Mouse (Mus musculus) midbrain, embryonic 12.5 days (tissue): ENCODE results near the gene Pawr. TPM values are rescaled to one million over a fixed set of nuclear protein-coding genes. Genes with fewer than 3 reads are reported as not detected.

Experiments
- ATAC-seq: fragments of 200-750 bp; cut with Nextera tagmentation; 2 replicates; pipeline ENCODE4 v1.8.0; 2017; ENCODE audit warnings: low read depth, moderate TSS enrichment, moderate library complexity; ENCODE audit not compliant: low FRiP score
- H3K27ac ChIP-seq: fragments of 300-500 bp; sonication (generic); replicated peaks from 2 replicates; pipeline ENCODE4 v1.5.1; 2016; ENCODE audit warnings: mild to moderate bottlenecking
- H3K27me3 ChIP-seq: fragments of 300-500 bp; sonication (generic); 2 replicates; pipeline ENCODE4 v1.6.1; 2016; ENCODE audit warnings: mild to moderate bottlenecking
- H3K36me3 ChIP-seq: fragments of 300-500 bp; sonication (generic); 2 replicates; pipeline ENCODE4 v1.6.1; 2016
- H3K4me1 ChIP-seq: fragments of 300-500 bp; sonication (generic); 2 replicates; pipeline ENCODE4 v1.6.1; 2016
- H3K4me2 ChIP-seq: fragments of 300-500 bp; sonication (generic); replicated peaks from 2 replicates; pipeline ENCODE4 v1.6.1; 2016; ENCODE audit warnings: mild to moderate bottlenecking, moderate library complexity
- H3K4me3 ChIP-seq: fragments of 300-500 bp; sonication (generic); 2 replicates; pipeline ENCODE4 v1.5.1; 2016; ENCODE audit warnings: mild to moderate bottlenecking
- H3K9ac ChIP-seq: fragments of 300-500 bp; sonication (generic); replicated peaks from 2 replicates; pipeline ENCODE4 v1.6.1; 2016; ENCODE audit warnings: mild to moderate bottlenecking, moderate library complexity
- H3K9me3 ChIP-seq: fragments of 300-500 bp; sonication (generic); 2 replicates; pipeline ENCODE4 v1.6.1; 2016; ENCODE audit warnings: mild to moderate bottlenecking
- WGBS: fragments of 180-500 bp; shearing (Covaris S2); methylation state at CpG from one replicate; pipeline ENCODE4 v1.1.7; 2016; 5-methylcytosine and 5-hydroxymethylcytosine counted together
- polyA plus RNA-seq: library from polyadenylated mRNA; unstranded; fragments of >200 nt; fragmentation: Nextera tagmentation; extraction: Ambion mirVana; gene quantifications from 2 replicates; pipeline ENCODE4 v1.2.1, GENCODE M21; 2016

The Pawr gene
- polyA plus RNA-seq, 1 experiment from 2014 or later: 10.9 TPM

GRCm38 (mm10) chr10:108293620-108294195 is 38.2 kb upstream of the Pawr start:
- Histone ChIP-seq H3K4me3 (no peak overlapping the region), H3K27ac (no peak overlapping the region), H3K4me1 (no peaks in the 10 kb centered on the region), H3K27me3 (no peaks in the 10 kb centered on the region), H3K9ac (no peak overlapping the region), H3K36me3 (no peaks in the 10 kb centered on the region), H3K9me3 (no peaks in the 10 kb centered on the region), H3K4me2 (no peak overlapping the region)
- ATAC-seq: no peak
- WGBS: 94% methylated on average over 16 of the region's 16 CpGs

DNA sequence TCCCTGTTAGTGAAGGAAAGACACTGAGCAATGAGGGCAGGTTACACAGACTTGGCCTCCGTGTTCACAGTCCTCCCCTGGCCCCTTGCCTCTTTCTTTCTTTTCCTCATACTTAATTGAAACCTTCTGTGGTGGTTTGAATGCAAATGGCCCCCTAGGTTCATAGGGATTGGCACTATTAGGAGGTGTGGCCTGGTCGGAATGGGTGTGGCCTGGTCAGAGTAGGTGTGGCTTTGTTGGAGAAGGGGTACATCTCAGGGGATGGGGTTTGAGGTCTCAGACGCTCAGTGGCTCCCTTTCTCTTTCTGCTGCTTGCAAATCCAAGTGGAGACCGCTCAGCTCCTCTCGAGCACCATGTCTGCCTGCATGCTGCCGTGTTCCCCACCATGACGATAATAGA is 37.2 kb upstream of the Pawr start:
- H3K27me3 ChIP-seq: no peaks in the 10 kb centered on the region
- H3K4me2 ChIP-seq: no peak overlapping the region
- 88% methylated on average over 7 of the region's 7 CpGs for WGBS
- no peaks in the 10 kb centered on the region for H3K9me3 ChIP-seq
- H3K4me1 ChIP-seq: no peaks in the 10 kb centered on the region
- no peaks in the 10 kb centered on the region for H3K36me3 ChIP-seq
- no peak overlapping the region for H3K9ac ChIP-seq
- no peak overlapping the region for H3K4me3 ChIP-seq
- no peak for ATAC-seq
- no peak overlapping the region for H3K27ac ChIP-seq

GRCm38 (mm10) chr10:108296446-108296845 is 35.5 kb upstream of the Pawr start:
- no peak for ATAC-seq
- Histone ChIP-seq H3K27me3 (no peaks in the 10 kb centered on the region), H3K36me3 (no peaks in the 10 kb centered on the region), H3K4me3 (no peak overlapping the region), H3K9ac (no peak overlapping the region), H3K9me3 (no peaks in the 10 kb centered on the region), H3K4me2 (no peak overlapping the region), H3K4me1 (0 out of 2 replicates have a peak, but pooled peaks cover 2% of the 10 kb centered on the region), H3K27ac (no peak overlapping the region)
- WGBS: 93% methylated on average over 7 of the region's 7 CpGs

GRCm38 (mm10) chr10:108298261-108298660 is 33.7 kb upstream of the Pawr start:
- Histone ChIP-seq H3K4me3 (no peak overlapping the region), H3K36me3 (no peaks in the 10 kb centered on the region), H3K4me1 (0 out of 2 replicates have a peak, but pooled peaks cover 2% of the 10 kb centered on the region), H3K9me3 (no peaks in the 10 kb centered on the region), H3K27me3 (no peaks in the 10 kb centered on the region), H3K27ac (no peak overlapping the region), H3K4me2 (no peak overlapping the region), H3K9ac (no peak overlapping the region)
- 95% methylated on average over 13 of the region's 13 CpGs for WGBS
- ATAC-seq: no peak

- no peak for ATAC-seq
- no peak overlapping the region for H3K4me3 ChIP-seq
- no peaks in the 10 kb centered on the region for H3K36me3 ChIP-seq
- H3K27me3 ChIP-seq: no peaks in the 10 kb centered on the region
- no peak overlapping the region for H3K4me2 ChIP-seq
- H3K27ac ChIP-seq: no peak overlapping the region
- H3K9me3 ChIP-seq: no peaks in the 10 kb centered on the region
- H3K9ac ChIP-seq: no peak overlapping the region
- 87% methylated on average over 16 of the region's 17 CpGs for WGBS
- 0 out of 2 replicates have a peak, but pooled peaks cover 2% of the 10 kb centered on the region for H3K4me1 ChIP-seq
Observed at GRCm38 (mm10) chr10:108298841-108299545, 32.9 kb upstream of the Pawr start.

DNA sequence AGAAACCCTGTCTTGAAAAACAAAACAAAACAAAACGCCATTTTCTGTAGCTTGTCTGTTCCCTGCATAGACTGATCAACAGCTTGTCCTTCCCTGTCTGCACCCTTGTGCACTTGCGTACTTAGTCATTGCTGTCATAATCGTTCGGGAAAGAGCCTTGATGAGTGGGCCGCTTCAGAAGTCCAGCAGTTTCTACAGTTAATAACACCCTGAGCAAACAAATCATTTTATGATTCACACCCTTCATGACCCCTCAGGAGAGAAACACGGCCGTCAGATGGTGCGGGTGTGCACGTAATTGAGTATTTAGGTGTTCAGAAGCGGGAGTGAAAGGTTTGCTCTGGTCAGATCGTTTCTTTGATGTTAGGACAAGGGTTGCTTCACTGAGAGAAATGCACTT is 32.1 kb upstream of the Pawr start:
- 84% methylated on average over 11 of the region's 11 CpGs for WGBS

DNA sequence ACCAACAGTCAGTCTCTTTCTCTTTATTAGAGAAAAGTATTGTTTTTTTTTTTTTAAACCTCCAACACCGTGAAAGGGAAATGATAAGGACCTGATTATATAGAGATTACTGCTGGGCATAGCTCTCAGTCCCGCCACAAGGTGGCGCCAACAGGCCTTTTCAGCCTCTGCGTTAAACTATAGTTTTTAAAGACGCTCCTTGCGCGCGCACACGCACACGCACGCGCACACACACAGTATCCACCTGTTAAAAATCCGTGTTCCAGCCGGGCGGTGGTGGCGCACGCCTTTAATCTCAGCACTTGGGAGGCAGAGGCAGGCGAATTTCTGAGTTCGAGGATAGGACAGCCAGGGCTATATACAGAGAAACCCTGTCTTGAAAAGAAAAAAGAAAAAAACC is 31.1 kb upstream of the Pawr start:
- peak; percentile 66 for ATAC-seq
- Histone ChIP-seq H3K9me3 (no peaks in the 10 kb centered on the region), H3K4me3 (no peak overlapping the region), H3K4me1 (0 out of 2 replicates have a peak, but pooled peaks cover 2% of the 10 kb centered on the region), H3K36me3 (no peaks in the 10 kb centered on the region), H3K27me3 (no peaks in the 10 kb centered on the region), H3K9ac (no peak overlapping the region), H3K4me2 (peak overlapping the region; percentile 32), H3K27ac (no peak overlapping the region)
- WGBS: 12% methylated on average over 19 of the region's 19 CpGs

More for the DNA sequence above, 32.1 kb upstream of the Pawr start:
- no peak overlapping the region for H3K4me3 ChIP-seq
- no peak overlapping the region for H3K27ac ChIP-seq
- no peak overlapping the region for H3K4me2 ChIP-seq
- no peaks in the 10 kb centered on the region for H3K36me3 ChIP-seq
- H3K27me3 ChIP-seq: no peaks in the 10 kb centered on the region
- 0 out of 2 replicates have a peak, but pooled peaks cover 2% of the 10 kb centered on the region for H3K4me1 ChIP-seq
- no peaks in the 10 kb centered on the region for H3K9me3 ChIP-seq
- ATAC-seq: no peak
- no peak overlapping the region for H3K9ac ChIP-seq

GRCm38 (mm10) chr10:108307772-108308171 is 24.1 kb upstream of the Pawr start:
- no peak overlapping the region for H3K27ac ChIP-seq
- H3K9ac ChIP-seq: no peak overlapping the region
- H3K9me3 ChIP-seq: no peaks in the 10 kb centered on the region
- no peak overlapping the region for H3K4me2 ChIP-seq
- H3K4me3 ChIP-seq: no peak overlapping the region
- WGBS: 81% methylated on average over 11 of the region's 11 CpGs
- ATAC-seq: no peak
- no peaks in the 10 kb centered on the region for H3K27me3 ChIP-seq
- no peaks in the 10 kb centered on the region for H3K36me3 ChIP-seq
- H3K4me1 ChIP-seq: no peaks in the 10 kb centered on the region

- H3K9me3 ChIP-seq: no peaks in the 10 kb centered on the region
- no peak overlapping the region for H3K4me2 ChIP-seq
- no peaks in the 10 kb centered on the region for H3K27me3 ChIP-seq
- H3K4me1 ChIP-seq: no peaks in the 10 kb centered on the region
- ATAC-seq: no peak
- no peak overlapping the region for H3K4me3 ChIP-seq
- no peak overlapping the region for H3K27ac ChIP-seq
- 93% methylated on average over 5 of the region's 5 CpGs for WGBS
- no peak overlapping the region for H3K9ac ChIP-seq
- no peaks in the 10 kb centered on the region for H3K36me3 ChIP-seq
Observed at GRCm38 (mm10) chr10:108310195-108310594, 21.7 kb upstream of the Pawr start.

GRCm38 (mm10) chr10:108311396-108311795 is 20.5 kb upstream of the Pawr start:
- Histone ChIP-seq H3K27ac (no peak overlapping the region), H3K9me3 (no peaks in the 10 kb centered on the region), H3K27me3 (no peaks in the 10 kb centered on the region), H3K4me2 (no peak overlapping the region), H3K4me1 (no peaks in the 10 kb centered on the region), H3K9ac (no peak overlapping the region), H3K4me3 (no peak overlapping the region), H3K36me3 (no peaks in the 10 kb centered on the region)
- ATAC-seq: no peak
- WGBS: 90% methylated on average over 3 of the region's 3 CpGs

DNA sequence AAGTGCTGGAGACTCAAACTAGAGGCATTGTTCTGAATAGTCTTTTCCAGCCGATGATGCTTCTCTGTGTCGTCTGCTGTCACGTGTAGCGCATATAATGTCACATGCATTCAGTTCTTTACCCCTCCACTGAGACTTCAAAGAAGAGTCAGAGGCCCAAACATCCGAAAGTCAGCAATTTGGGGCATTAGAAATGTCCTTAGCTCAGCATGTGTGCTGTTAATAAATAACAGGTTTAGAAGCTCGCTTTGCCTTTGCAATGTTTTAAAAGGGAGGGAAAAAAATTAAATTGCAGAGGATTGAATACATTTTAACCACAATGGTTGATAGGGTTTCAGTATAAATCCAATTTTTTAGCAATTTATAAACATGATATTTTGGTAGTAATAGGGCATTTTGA is 18.1 kb upstream of the Pawr start:
- 73% methylated on average over 6 of the region's 6 CpGs for WGBS
- H3K27ac ChIP-seq: no peak overlapping the region
- no peak for ATAC-seq

GRCm38 (mm10) chr10:108314396-108314795 is 17.5 kb upstream of the Pawr start:
- no peak for ATAC-seq
- no peak overlapping the region for H3K27ac ChIP-seq
- H3K4me2 ChIP-seq: no peak overlapping the region
- no peaks in the 10 kb centered on the region for H3K27me3 ChIP-seq
- WGBS: 94% methylated on average over 8 of the region's 8 CpGs
- H3K36me3 ChIP-seq: no peaks in the 10 kb centered on the region
- H3K9me3 ChIP-seq: no peaks in the 10 kb centered on the region
- no peak overlapping the region for H3K9ac ChIP-seq
- no peaks in the 10 kb centered on the region for H3K4me1 ChIP-seq
- H3K4me3 ChIP-seq: no peak overlapping the region

More for the DNA sequence above, 18.1 kb upstream of the Pawr start:
- Histone ChIP-seq H3K36me3 (no peaks in the 10 kb centered on the region), H3K9ac (no peak overlapping the region), H3K9me3 (no peaks in the 10 kb centered on the region), H3K27me3 (no peaks in the 10 kb centered on the region), H3K4me1 (no peaks in the 10 kb centered on the region), H3K4me2 (no peak overlapping the region), H3K4me3 (no peak overlapping the region)
